14 mouse cellular contexts compared by ENCODE assay signal in the genomic region with DNA sequence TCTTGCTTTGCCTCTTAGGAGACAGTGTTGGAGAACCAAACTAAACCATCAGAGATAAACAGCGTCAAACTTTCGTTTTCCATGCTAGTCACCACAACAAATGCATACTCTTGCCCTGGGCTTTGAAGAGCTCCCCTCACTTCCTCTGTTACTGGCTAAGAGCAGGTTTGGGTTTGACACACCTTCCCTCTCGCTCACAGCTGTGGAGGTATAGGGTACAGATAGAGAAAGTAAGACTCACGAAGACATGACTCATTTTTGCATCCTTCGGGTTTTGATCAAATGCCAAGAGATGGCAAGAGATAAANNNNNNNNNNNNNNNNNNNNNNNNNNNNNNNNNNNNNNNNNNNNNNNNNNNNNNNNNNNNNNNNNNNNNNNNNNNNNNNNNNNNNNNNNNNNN.
DNase-seq lines count a peak whose midpoint lies in the region.
"Had no signal": no experiment of that assay in that cellular context is flagged by ENCODE, and none has a peak within 500 bp of the region (broad histone marks: within the 10 kb centered on the region; RNA-seq: fewer than 3 reads in every experiment).

No protein-coding gene starts in this region.

- WGBS in hindbrain, embryonic 10.5 days, result 89% methylated on average over 5 of the region's 5 CpGs

- peak; percentile 1 for DNase-seq in spleen, adult 12 weeks (ENCODE audit: low spot score)
- no peak for DNase-seq in spleen, postnatal 4 days (ENCODE audit: low spot score in 2 of 2)
- peak; percentile 3 for DNase-seq in brain, adult 2 months (ENCODE audit: low read depth, low spot score)
- peak; percentile 1 for DNase-seq in skeletal muscle tissue, adult 2 months (ENCODE audit: low read depth, low spot score)
- DNase-seq in hindbrain, embryonic 10.5 days (ENCODE audit: low spot score), result no peak
- DNase-seq in frontal cortex, adult 2 months (ENCODE audit: extremely low spot score in 1 of 2, low spot score in 1 of 2), result no peak
- DNase-seq in cerebellum, postnatal 4 days (ENCODE audit: low spot score in 2 of 2), result no peak
- DNase-seq in cerebellum, postnatal 25 days, result no peak
- DNase-seq: heart, adult 11 months; kidney, adult 9 months; lung, adult 2 months had no signal

- no peaks in the 10 kb centered on the region for H3K36me3 ChIP-seq in hindbrain, embryonic 10.5 days
- H3K36me3 ChIP-seq: embryonic facial prominence, embryonic 15.5 days; hindbrain, embryonic 15.5 days had no signal

- no peaks in the 10 kb centered on the region for H3K9me3 ChIP-seq in hindbrain, embryonic 10.5 days
- H3K9me3 ChIP-seq: embryonic facial prominence, embryonic 15.5 days; forebrain, embryonic 13.5 days; hindbrain, embryonic 15.5 days had no signal

- H3K27me3 ChIP-seq in hindbrain, embryonic 10.5 days (ENCODE audit: insufficient read depth, poor library complexity, severe bottlenecking), result no peaks in the 10 kb centered on the region
- H3K27me3 ChIP-seq: embryonic facial prominence, embryonic 15.5 days; forebrain, embryonic 13.5 days; hindbrain, embryonic 15.5 days had no signal

- no peak overlapping the region for H3K4me3 ChIP-seq in hindbrain, embryonic 10.5 days
- H3K4me3 ChIP-seq: embryonic facial prominence, embryonic 15.5 days; forebrain, embryonic 13.5 days; hindbrain, embryonic 15.5 days had no signal

- H3K27ac ChIP-seq in hindbrain, embryonic 10.5 days, result no peak overlapping the region
- H3K27ac ChIP-seq: embryonic facial prominence, embryonic 15.5 days; forebrain, embryonic 13.5 days; hindbrain, embryonic 15.5 days had no signal

- no peaks in the 10 kb centered on the region for H3K4me1 ChIP-seq in hindbrain, embryonic 10.5 days (replicated peaks)
- H3K4me1 ChIP-seq: embryonic facial prominence, embryonic 15.5 days; forebrain, embryonic 13.5 days; hindbrain, embryonic 15.5 days had no signal

Comparison
In these comparisons a context has a peak if more than half of its experiments do, and no peak if none do; other contexts are left out.
1. DNase-seq: peak in spleen, adult 12 weeks (single experiment), brain, adult 2 months (single experiment) and skeletal muscle tissue, adult 2 months (single experiment); none in spleen, postnatal 4 days (0 of 2), hindbrain, embryonic 10.5 days (single experiment), frontal cortex, adult 2 months (0 of 2), cerebellum, postnatal 4 days (0 of 2) and cerebellum, postnatal 25 days (0 of 2).